Mouse (Mus musculus): ENCODE results near the gene Pcnx3. TPM values are rescaled to one million over a fixed set of nuclear protein-coding genes. Genes with fewer than 3 reads are reported as not detected.

The Pcnx3 gene
- polyA plus RNA-seq, 2 experiments, result 9.1 to 19.8 TPM

- Histone ChIP-seq H3K36me3 (replicated peaks; ENCODE audit: control insufficient read depth, insufficient read depth, low read depth) (peaks cover 60% of the 10 kb centered on the region), H3K9me3 (ENCODE audit: control insufficient read depth, low read length) (no peaks in the 10 kb centered on the region), H3K9ac (replicated peaks) (no peak overlapping the region), H3K4me3 (ENCODE audit: insufficient read depth in 1 of 2, low read depth in 2 of 2, low read length in 2 of 2) (no peak overlapping the region), H3K27ac (no peak overlapping the region), H3K27me3 (ENCODE audit: control insufficient read depth, insufficient read depth, low read length) (no peaks in the 10 kb centered on the region), H3K4me2 (ENCODE audit: low read depth) (no peak overlapping the region), H3K4me1 (replicated peaks; ENCODE audit: control insufficient read depth in 2 of 2, insufficient read depth in 2 of 2, low read length in 1 of 2) (peaks cover 3 to 15% of the 10 kb centered on the region in 2 experiments; a peak in 2 of 4 replicates)
- 84% methylated on average over 6 of the region's 6 CpGs for WGBS (ENCODE audit: insufficient replicate concordance)
- TF ChIP-seq CTCF (IDR thresholded peaks at IDR 0.05; ENCODE audit: low read depth) (no peak), EP300 (IDR thresholded peaks at IDR 0.05; ENCODE audit: low read depth) (no peak)
- ATAC-seq (ENCODE audit: insufficient read depth) (no peak), DNase-seq (ENCODE audit: low read depth in 3 of 3, low spot score in 3 of 3) (no peak)
Observed at GRCm38 (mm10) chr19:5652570-5652969, 36.1 kb downstream of the Pcnx3 start.

GRCm38 (mm10) chr19:5651502-5652274 lies 37.0 kb downstream of the Pcnx3 start:
- Histone ChIP-seq H3K4me2 (ENCODE audit: low read depth) (no peak overlapping the region), H3K9ac (replicated peaks) (no peak overlapping the region; the same call in 1 of the 2 replicates), H3K27me3 (ENCODE audit: control insufficient read depth, insufficient read depth, low read length) (no peaks in the 10 kb centered on the region), H3K27ac (no peak overlapping the region), H3K36me3 (replicated peaks; ENCODE audit: control insufficient read depth, insufficient read depth, low read depth) (peaks cover 66% of the 10 kb centered on the region), H3K9me3 (ENCODE audit: control insufficient read depth, low read length) (no peaks in the 10 kb centered on the region), H3K4me1 (replicated peaks; ENCODE audit: control insufficient read depth in 2 of 2, insufficient read depth in 2 of 2, low read length in 1 of 2) (peaks cover 3 to 15% of the 10 kb centered on the region in 2 experiments; a peak in 2 of 4 replicates), H3K4me3 (ENCODE audit: insufficient read depth in 1 of 2, low read depth in 2 of 2, low read length in 2 of 2) (no peak overlapping the region)
- TF ChIP-seq CTCF (IDR thresholded peaks at IDR 0.05; ENCODE audit: low read depth) (no peak), EP300 (IDR thresholded peaks at IDR 0.05; ENCODE audit: low read depth) (0 out of 2 replicates have a peak, but pooled peaks have one; percentile 21)
- peak; percentile 19; the same call in 1 of the 2 replicates for ATAC-seq (ENCODE audit: insufficient read depth)
- 62% methylated on average over 13 of the region's 13 CpGs for WGBS (ENCODE audit: insufficient replicate concordance)
- DNase-seq (ENCODE audit: low read depth in 3 of 3, low spot score in 3 of 3), result no peak

GRCm38 (mm10) chr19:5649298-5649741 lies 39.4 kb downstream of the Pcnx3 start:
- 47% methylated on average over 6 of the region's 6 CpGs for WGBS (ENCODE audit: insufficient replicate concordance)
- DNase-seq (ENCODE audit: low read depth in 3 of 3, low spot score in 3 of 3), result no peak

GRCm38 (mm10) chr19:5648401-5649297 lies 40.1 kb downstream of the Pcnx3 start:
- ATAC-seq (ENCODE audit: insufficient read depth), result peak; percentile 80
- Histone ChIP-seq H3K36me3 (replicated peaks; ENCODE audit: control insufficient read depth, insufficient read depth, low read depth) (peaks cover 66% of the 10 kb centered on the region), H3K4me2 (ENCODE audit: low read depth) (peak overlapping the region; percentile 74), H3K4me3 (ENCODE audit: insufficient read depth in 1 of 2, low read depth in 2 of 2, low read length in 2 of 2) (peak overlapping the region; percentile 39 to 43), H3K27ac (peak overlapping the region; percentile 1), H3K9ac (replicated peaks) (peak overlapping the region; percentile 23), H3K9me3 (ENCODE audit: control insufficient read depth, low read length) (no peaks in the 10 kb centered on the region), H3K27me3 (ENCODE audit: control insufficient read depth, insufficient read depth, low read length) (no peaks in the 10 kb centered on the region), H3K4me1 (replicated peaks; ENCODE audit: control insufficient read depth in 2 of 2, insufficient read depth in 2 of 2, low read length in 1 of 2) (peaks cover 3 to 15% of the 10 kb centered on the region in 2 experiments; a peak in 2 of 4 replicates)
- peak in 2 of 3 experiments; percentile 59 to 71 for DNase-seq (ENCODE audit: low read depth in 3 of 3, low spot score in 3 of 3)
- WGBS (ENCODE audit: insufficient replicate concordance), result 8% methylated on average over 26 of the region's 26 CpGs
- TF ChIP-seq EP300 (IDR thresholded peaks at IDR 0.05; ENCODE audit: low read depth), result no peak
- TF ChIP-seq CTCF (IDR thresholded peaks at IDR 0.05; ENCODE audit: low read depth), result peak; percentile 54

More at GRCm38 (mm10) chr19:5649298-5649741, 39.4 kb downstream of the Pcnx3 start:
- ATAC-seq (ENCODE audit: insufficient read depth), result no peak
- TF ChIP-seq CTCF (IDR thresholded peaks at IDR 0.05; ENCODE audit: low read depth), result no peak
- TF ChIP-seq EP300 (IDR thresholded peaks at IDR 0.05; ENCODE audit: low read depth), result no peak
- Histone ChIP-seq H3K4me3 (ENCODE audit: insufficient read depth in 1 of 2, low read depth in 2 of 2, low read length in 2 of 2) (peak overlapping the region in 1 of 2 experiments; percentile 39; a peak in 2 of 4 replicates), H3K9ac (replicated peaks) (0 out of 2 replicates have a peak overlapping the region, but pooled peaks have one; percentile 11), H3K4me2 (ENCODE audit: low read depth) (peak overlapping the region; percentile 74), H3K27me3 (ENCODE audit: control insufficient read depth, insufficient read depth, low read length) (no peaks in the 10 kb centered on the region), H3K9me3 (ENCODE audit: control insufficient read depth, low read length) (no peaks in the 10 kb centered on the region), H3K4me1 (replicated peaks; ENCODE audit: control insufficient read depth in 2 of 2, insufficient read depth in 2 of 2, low read length in 1 of 2) (peaks cover 3 to 15% of the 10 kb centered on the region in 2 experiments; a peak in 2 of 4 replicates), H3K27ac (no peak overlapping the region), H3K36me3 (replicated peaks; ENCODE audit: control insufficient read depth, insufficient read depth, low read depth) (peaks cover 67% of the 10 kb centered on the region)
